Mouse (Mus musculus): ENCODE results near the gene 4930402H24Rik.

- TF ChIP-seq CTCF (IDR thresholded peaks at IDR 0.05; ENCODE audit: extremely low read depth, insufficient read length, insufficient replicate concordance, low read depth, low read length) (no peak), POLR2A (IDR thresholded peaks at IDR 0.05; ENCODE audit: low read depth, low read length) (no peak)
These were observed 227.1 kb downstream of the 4930402H24Rik start for GRCm38 (mm10) chr2:130679154-130679553.
